Mouse (Mus musculus) liver, adult 2 months (tissue): ENCODE results near the gene Secisbp2.

Experiments used
- CTCF ChIP-seq: fragments of 200-500 bp; IDR thresholded peaks from 2 replicates; pipeline ENCODE4 v1.5.1; 2011; ENCODE audit warnings: low read depth, low read length, control low read depth
- POLR2A ChIP-seq: fragments of 200-500 bp; IDR thresholded peaks from 2 replicates; pipeline ENCODE4 v1.6.1; 2011; ENCODE audit warnings: low read length, control low read depth; ENCODE audit not compliant: insufficient read depth; ENCODE audit errors: extremely low read depth

GRCm38 (mm10) chr13:51731474-51731873 lies 80.0 kb downstream of the Secisbp2 start:
- no peak for TF ChIP-seq CTCF
- no peak for TF ChIP-seq POLR2A
